Mouse (Mus musculus): ENCODE measurements around the gene Cort.
"Not testable (repeated sequence)": the region's sequence is repeated elsewhere in the genome, so short reads cannot be mapped to it uniquely, and the experiment has no call there.

Cort gene

DNA sequence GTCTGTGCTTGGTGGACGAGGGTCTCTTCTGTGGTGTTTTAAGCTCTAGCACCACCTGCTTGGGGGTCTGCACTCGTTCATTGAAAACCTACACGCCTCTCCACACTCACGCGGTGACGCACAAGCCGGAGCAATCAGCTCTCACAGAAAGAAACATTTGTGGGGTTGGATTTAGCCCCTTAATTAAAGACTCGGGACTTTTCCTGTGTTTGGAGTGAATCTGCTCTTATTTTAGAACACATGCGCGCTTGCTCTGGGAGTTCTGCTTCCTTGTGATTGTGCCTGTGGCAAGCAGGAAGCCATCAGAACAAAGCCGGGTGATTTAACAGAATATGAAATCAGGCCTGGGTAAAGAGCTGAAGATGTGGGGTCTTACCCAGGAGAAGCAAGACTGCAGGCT, at the start of gene Cort:
Gene Cort, minus strand, starts transcription at position 101 of the 400 bp plus-strand sequence.
- DNase-seq = no peak

DNA sequence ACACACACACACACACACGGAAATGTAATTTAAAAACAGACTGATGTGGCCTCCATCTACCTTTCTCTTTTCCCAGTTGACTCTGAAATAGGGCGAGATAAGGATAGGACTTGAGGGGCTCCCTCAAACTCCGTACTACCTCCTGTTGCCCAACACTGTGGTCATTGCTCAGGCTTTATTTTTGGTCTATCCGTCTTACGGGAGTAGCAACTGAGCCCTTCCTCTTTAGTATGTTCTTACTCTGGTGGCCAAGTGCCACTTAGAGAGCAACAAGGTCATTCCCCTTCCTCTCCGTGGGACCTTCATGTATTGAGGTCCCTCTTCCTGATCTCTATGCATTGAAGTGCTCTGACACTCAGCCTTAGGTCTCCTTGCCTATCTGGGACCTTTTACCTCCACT, 47.1 kb upstream of the Cort start:
- DNase-seq = no peak

GRCm38 (mm10) chr4:149172666-149173065, 46.1 kb upstream of the Cort start:
- DNase-seq = no peak

DNA sequence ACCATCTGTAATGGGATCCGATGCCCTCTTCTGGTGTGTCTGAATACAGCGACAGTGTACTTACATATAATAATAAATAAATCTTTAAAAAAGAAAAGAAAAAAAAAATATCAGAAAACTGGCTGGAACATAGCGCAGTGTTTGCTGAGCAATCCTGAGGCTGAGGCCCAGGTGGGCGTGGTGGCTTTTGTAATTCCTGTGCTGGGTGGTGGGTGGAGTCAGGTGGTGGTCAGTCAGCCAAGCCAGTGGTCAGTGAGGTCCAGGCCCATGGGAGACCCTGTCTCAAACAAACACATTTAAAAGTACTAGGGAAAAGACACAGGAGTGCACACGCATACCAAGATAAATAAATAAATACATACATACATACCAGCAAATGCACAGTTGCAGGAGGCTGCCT, 45.5 kb upstream of the Cort start:
- DNase-seq = no peak

DNA sequence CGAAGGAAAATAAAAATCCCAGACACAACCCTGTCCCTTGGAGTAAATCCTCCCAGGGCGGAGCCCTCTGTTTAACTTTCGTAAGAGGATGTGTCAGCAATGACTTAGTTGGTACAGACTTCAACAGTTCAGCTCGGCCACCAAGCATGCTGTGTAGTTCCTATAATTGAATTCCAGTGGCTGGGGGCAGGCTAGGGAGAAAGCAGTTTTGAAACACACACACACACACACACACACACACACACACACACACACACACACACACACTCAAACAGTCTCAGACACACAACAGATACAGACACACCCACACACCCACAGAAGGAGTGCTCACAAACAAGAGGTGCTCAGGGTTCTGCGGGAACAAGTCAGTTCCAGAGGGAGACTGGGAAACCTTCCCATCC, 45.0 kb upstream of the Cort start:
- no peak for DNase-seq

GRCm38 (mm10) chr4:149170394-149170931, 43.9 kb upstream of the Cort start:
- no peak for DNase-seq

DNA sequence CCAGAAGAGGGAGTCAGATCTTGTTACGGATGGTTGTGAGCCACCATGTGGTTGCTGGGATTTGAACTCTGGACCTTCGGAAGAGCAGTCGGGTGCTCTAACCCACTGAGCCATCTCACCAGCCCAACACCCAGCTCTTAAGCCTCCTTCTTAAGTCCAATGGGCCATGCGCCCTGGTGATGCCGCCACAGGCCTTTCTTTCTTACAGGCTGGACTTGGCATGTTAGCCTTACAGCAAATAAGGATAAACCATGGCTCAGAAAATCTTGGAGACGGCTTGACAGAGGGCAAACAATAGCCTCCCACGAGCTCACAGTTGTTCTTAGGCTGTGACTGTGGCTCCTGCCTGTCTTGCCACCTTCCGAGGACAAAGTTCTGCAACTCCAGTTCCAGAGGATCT, 43.4 kb upstream of the Cort start:
- DNase-seq = not testable (repeated sequence)

DNA sequence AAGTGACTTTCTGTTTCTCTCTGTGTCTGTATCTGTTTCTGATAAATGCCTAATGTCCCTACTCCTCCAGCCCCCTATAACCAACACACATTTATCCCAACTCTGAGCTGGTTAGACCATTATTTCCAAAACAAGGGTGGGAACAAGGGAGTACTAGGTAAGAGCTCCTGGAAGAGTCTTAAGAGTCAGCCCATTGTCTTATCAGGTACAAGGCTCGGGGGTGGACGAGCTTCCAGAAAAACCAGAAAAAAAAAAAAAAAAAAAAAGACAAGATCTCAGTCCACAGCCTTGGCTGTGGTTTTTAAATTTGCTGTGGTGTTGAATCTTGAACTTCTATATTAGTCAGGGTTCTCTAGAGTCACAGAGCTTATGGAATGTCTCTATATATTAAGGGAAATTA, 41.5 kb upstream of the Cort start:
- DNase-seq = no peak

- peak; percentile 65 for DNase-seq
These were observed 40.5 kb upstream of the Cort start for GRCm38 (mm10) chr4:149166957-149167611.

- DNase-seq = peak; percentile 98
These were observed 39.8 kb upstream of the Cort start, which contains the start of gene Pgd for GRCm38 (mm10) chr4:149166215-149166946. Gene Pgd (minus strand): TSS chr4:149166771.

GRCm38 (mm10) chr4:149164150-149164549, 37.6 kb upstream of the Cort start:
- DNase-seq = no peak

GRCm38 (mm10) chr4:149163196-149163595, 36.6 kb upstream of the Cort start:
- no peak for DNase-seq

GRCm38 (mm10) chr4:149161166-149161565, 34.6 kb upstream of the Cort start:
- DNase-seq = no peak

GRCm38 (mm10) chr4:149159891-149160290, 33.3 kb upstream of the Cort start:
- no peak for DNase-seq

DNA sequence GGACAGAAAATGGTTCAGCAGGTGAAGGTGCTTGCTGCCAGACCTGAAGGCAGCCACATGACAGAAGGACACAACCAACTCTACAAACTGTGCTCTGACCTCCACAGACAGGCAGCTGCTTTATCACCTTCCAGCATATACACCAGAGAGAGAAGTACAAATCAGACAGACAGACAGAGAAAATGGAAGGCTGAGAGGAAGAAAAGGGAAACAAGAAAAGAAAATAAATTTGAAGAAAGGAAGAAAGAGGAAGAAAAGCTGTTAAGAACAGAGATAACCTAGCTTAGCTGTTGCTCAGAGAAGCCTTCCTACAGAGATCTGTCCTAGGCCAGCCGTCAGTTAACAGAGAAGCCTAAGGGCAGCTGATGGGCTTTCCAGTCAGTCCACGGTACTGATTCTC, 32.6 kb upstream of the Cort start:
- DNase-seq = no peak

- DNase-seq = no peak
These were observed 30.9 kb upstream of the Cort start for GRCm38 (mm10) chr4:149157415-149157973.

- DNase-seq = no peak
These were observed 29.1 kb upstream of the Cort start for GRCm38 (mm10) chr4:149155711-149156110.

GRCm38 (mm10) chr4:149154859-149155258, 28.3 kb upstream of the Cort start:
- DNase-seq = no peak

GRCm38 (mm10) chr4:149150721-149151120, 24.2 kb upstream of the Cort start:
- no peak for DNase-seq

GRCm38 (mm10) chr4:149150256-149150655, 23.7 kb upstream of the Cort start:
- no peak for DNase-seq

DNA sequence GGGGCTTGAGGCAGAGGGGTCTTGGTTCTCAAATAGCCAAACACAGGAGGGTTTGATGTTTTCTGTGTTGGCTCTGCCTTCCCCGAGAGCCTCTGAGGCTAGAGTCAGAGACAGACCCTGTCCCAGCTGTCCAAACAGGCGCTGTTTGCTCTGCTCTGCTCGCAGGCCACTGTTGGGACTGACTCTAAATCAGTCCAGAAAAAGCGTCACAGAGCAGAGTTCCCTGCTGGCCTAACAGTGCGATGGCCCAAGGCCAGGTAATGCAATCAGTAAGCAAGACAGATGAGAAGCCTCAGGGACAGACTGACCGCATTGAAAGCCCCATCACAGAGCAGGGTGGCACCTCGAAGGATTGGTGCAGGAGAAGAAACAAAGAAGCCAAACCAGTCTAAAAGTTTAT, 23.0 kb upstream of the Cort start:
- no peak for DNase-seq

- no peak for DNase-seq
These were observed 22.6 kb upstream of the Cort start for GRCm38 (mm10) chr4:149149196-149149595.

GRCm38 (mm10) chr4:149148084-149148483, 21.5 kb upstream of the Cort start:
- no peak for DNase-seq

- no peak for DNase-seq
These were observed 21.0 kb upstream of the Cort start for GRCm38 (mm10) chr4:149147528-149147927.

Measured in thymus, postnatal 14 days (tissue).